Mouse (Mus musculus) kidney, postnatal 25 days (tissue): ENCODE measurements around the gene Plekha1.

Source experiments
- DNase-seq, 2 experiments: peaks; one replicate each; pipeline ENCODE4 v3.0.0; 2021; ENCODE audit warnings: mixed read lengths in 2 of 2

Plekha1 gene

GRCm38 (mm10) chr7:130922981-130923731 is 57.6 kb downstream of the Plekha1 start:
- DNase-seq = no peak

GRCm38 (mm10) chr7:130930401-130930800 is 64.8 kb downstream of the Plekha1 start:
- DNase-seq = no peak

- DNase-seq = no peak
Observed at GRCm38 (mm10) chr7:130932921-130933320, 67.4 kb downstream of the Plekha1 start.

- DNase-seq = no peak
Observed at GRCm38 (mm10) chr7:130934654-130935053, 69.1 kb downstream of the Plekha1 start.

GRCm38 (mm10) chr7:130935421-130935792 is 69.9 kb downstream of the Plekha1 start:
- DNase-seq = no peak

GRCm38 (mm10) chr7:130935793-130936471 is 70.4 kb downstream of the Plekha1 start, which contains the start of gene Htra1:
Gene Htra1 (plus strand): TSS chr7:130936111.
- DNase-seq = peak; percentile 73 to 88

- peak; percentile 63 to 83 for DNase-seq
Observed at GRCm38 (mm10) chr7:130936472-130936951, 71.0 kb downstream of the Plekha1 start.

- no peak for DNase-seq
Observed at GRCm38 (mm10) chr7:130937266-130937841, 71.8 kb downstream of the Plekha1 start.

GRCm38 (mm10) chr7:130938005-130938404 is 72.4 kb downstream of the Plekha1 start:
- DNase-seq = peak in 1 of 2 experiments; percentile 14

- DNase-seq = no peak
Observed at GRCm38 (mm10) chr7:130938896-130939295, 73.3 kb downstream of the Plekha1 start.

GRCm38 (mm10) chr7:130940733-130941132 is 75.2 kb downstream of the Plekha1 start:
- no peak for DNase-seq

- DNase-seq = no peak
Observed at GRCm38 (mm10) chr7:130943280-130943895, 77.8 kb downstream of the Plekha1 start.

- DNase-seq = no peak
Observed at GRCm38 (mm10) chr7:130944766-130945475, 79.4 kb downstream of the Plekha1 start.

- DNase-seq = no peak
Observed at GRCm38 (mm10) chr7:130945730-130946129, 80.2 kb downstream of the Plekha1 start.

GRCm38 (mm10) chr7:130946303-130946702 is 80.7 kb downstream of the Plekha1 start:
- no peak for DNase-seq

GRCm38 (mm10) chr7:130948563-130949208 is 83.1 kb downstream of the Plekha1 start:
- no peak for DNase-seq

- DNase-seq = peak; percentile 55 to 73
Observed at GRCm38 (mm10) chr7:130949331-130949751, 83.8 kb downstream of the Plekha1 start.

- no peak for DNase-seq
Observed at GRCm38 (mm10) chr7:130950482-130950881, 84.9 kb downstream of the Plekha1 start.

- DNase-seq = peak; percentile 60 to 80
Observed at GRCm38 (mm10) chr7:130951004-130951403, 85.4 kb downstream of the Plekha1 start.

GRCm38 (mm10) chr7:130953376-130953775 is 87.8 kb downstream of the Plekha1 start:
- DNase-seq = no peak

- DNase-seq = no peak
Observed at GRCm38 (mm10) chr7:130954177-130954601, 88.6 kb downstream of the Plekha1 start.

- DNase-seq = peak; percentile 56 to 77
Observed at GRCm38 (mm10) chr7:130958551-130958950, 93.0 kb downstream of the Plekha1 start.
